9 mouse cellular contexts compared by ENCODE assay signal in the genomic region with DNA sequence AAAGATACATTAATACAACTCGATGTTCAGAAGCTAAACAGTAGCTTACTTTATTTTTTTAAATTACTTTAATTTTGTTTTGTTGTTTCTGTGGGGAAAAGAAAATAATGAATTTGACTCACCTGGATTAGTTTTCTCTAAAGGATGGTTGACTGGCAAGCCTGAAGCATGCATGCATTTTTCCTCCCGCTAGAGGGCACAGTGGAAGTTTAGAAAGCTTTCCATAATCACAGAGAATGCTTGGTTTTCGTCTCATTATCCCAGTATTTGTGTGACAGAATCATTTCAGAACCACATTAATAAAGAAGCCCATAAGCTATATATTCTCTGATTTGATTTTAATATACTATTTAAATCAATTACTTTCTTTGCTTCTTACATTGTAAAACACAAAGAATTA. TPM values are rescaled to one million over a fixed set of nuclear protein-coding genes. Genes with fewer than 3 reads are reported as not detected.
A peak's percentile ranks its signal among the peaks of the same experiment; 100 is the strongest.
DNase-seq lines count a peak whose midpoint lies in the region; ATAC-seq and TF ChIP-seq lines count a peak whose summit lies in the region.
"Had no signal": no experiment of that assay in that cellular context is flagged by ENCODE, and none has a peak within 500 bp of the region (broad histone marks: within the 10 kb centered on the region; RNA-seq: fewer than 3 reads in every experiment).

No protein-coding gene starts in this region.

- H3K4me1 ChIP-seq in heart, adult 2 months (ENCODE audit: control insufficient read depth, insufficient read depth, low read length) = no peaks in the 10 kb centered on the region
- no peaks in the 10 kb centered on the region for H3K4me1 ChIP-seq in heart, embryonic 12.5 days (replicated peaks)
- H3K4me1 ChIP-seq: neural tube, embryonic 12.5 days had no signal

- DNase-seq in heart, adult 2 months = peak in 1 of 2 experiments; percentile 43
- DNase-seq in brain, adult 2 months (ENCODE audit: low read depth, low spot score) = peak; percentile 63
- peak; percentile 55 for DNase-seq in forelimb bud, embryonic 11.5 days (ENCODE audit: low read depth, low spot score)
- peak; percentile 31 to 79 for DNase-seq in left cerebral cortex, postnatal 14 days (ENCODE audit: low spot score in 2 of 2)
- peak; percentile 6 for DNase-seq in retina, adult 2 months (ENCODE audit: low read depth, low spot score)

- peak; percentile 85 for TF ChIP-seq CTCF in heart, adult 2 months (IDR thresholded peaks at IDR 0.05)
- TF ChIP-seq CTCF in C2C12 (IDR thresholded peaks at IDR 0.05; ENCODE audit: control insufficient read depth, insufficient read depth, insufficient read length) = peak; percentile 38

- intact Hi-C loops in heart, adult 2 months (cut with DNase I) = loop anchor here (2.0 kb wide), 1 partner anchor 331 kb away; no protein-coding TSS in a partner anchor
- intact Hi-C loops in left cerebral cortex, postnatal 14 days (cut with DNase I) = no loop called here

- no peak for TF ChIP-seq POLR2A in heart, adult 2 months (IDR thresholded peaks at IDR 0.05; ENCODE audit: insufficient read depth, low read depth, low read length)

- whole genome bisulfite sequencing in heart, adult 2 months = 11% methylated on average over 3 of the region's 3 CpGs
- 11% methylated on average over 3 of the region's 3 CpGs for WGBS in heart, embryonic 12.5 days

- H3ac ChIP-seq in C2C12 (ENCODE audit: control insufficient read depth, insufficient read length, low read depth) = no peak overlapping the region

- no peaks in the 10 kb centered on the region for H3K36me3 ChIP-seq in heart, adult 2 months (ENCODE audit: control insufficient read depth, insufficient read depth, low read length)
- no peaks in the 10 kb centered on the region for H3K36me3 ChIP-seq in heart, embryonic 12.5 days
- H3K36me3 ChIP-seq in C2C12 (ENCODE audit: control insufficient read depth, insufficient read depth) = no peaks in the 10 kb centered on the region
- H3K36me3 ChIP-seq: neural tube, embryonic 12.5 days had no signal

- H3K9me3 ChIP-seq in heart, embryonic 12.5 days (replicated peaks) = no peaks in the 10 kb centered on the region
- H3K9me3 ChIP-seq: neural tube, embryonic 12.5 days had no signal

- no peak overlapping the region for H3K4me3 ChIP-seq in heart, adult 2 months
- H3K4me3 ChIP-seq in heart, embryonic 12.5 days = no peak overlapping the region
- no peak overlapping the region for H3K4me3 ChIP-seq in C2C12 (ENCODE audit: insufficient read depth, poor library complexity, severe bottlenecking)
- H3K4me3 ChIP-seq: neural tube, embryonic 12.5 days had no signal

- H3K27ac ChIP-seq in heart, adult 2 months = no peak overlapping the region
- H3K27ac ChIP-seq in heart, embryonic 12.5 days (ENCODE audit: poor library complexity, severe bottlenecking) = no peak overlapping the region
- H3K27ac ChIP-seq: neural tube, embryonic 12.5 days had no signal

- no peak overlapping the region for H3K9ac ChIP-seq in heart, adult 2 months (ENCODE audit: low read depth, low read length)
- H3K9ac ChIP-seq in heart, embryonic 12.5 days = no peak overlapping the region
- H3K9ac ChIP-seq: neural tube, embryonic 12.5 days had no signal

- no peaks in the 10 kb centered on the region for H3K79me3 ChIP-seq in C2C12 (ENCODE audit: low read depth)

- no peak overlapping the region for H3K4me2 ChIP-seq in heart, embryonic 12.5 days
- H3K4me2 ChIP-seq: neural tube, embryonic 12.5 days had no signal

- no peaks in the 10 kb centered on the region for H3K27me3 ChIP-seq in heart, adult 2 months (ENCODE audit: control insufficient read depth, insufficient read depth, low read length)
- no peaks in the 10 kb centered on the region for H3K27me3 ChIP-seq in heart, embryonic 12.5 days (replicated peaks)
- H3K27me3 ChIP-seq in C2C12 (ENCODE audit: control insufficient read depth, insufficient read depth, insufficient read length) = no peaks in the 10 kb centered on the region
- H3K27me3 ChIP-seq: neural tube, embryonic 12.5 days had no signal

- ATAC-seq in heart, embryonic 12.5 days (ENCODE audit: insufficient number of reproducible peaks, low FRiP score) = no peak
- no peak; the same call in 1 of the 2 replicates for ATAC-seq in granulocyte monocyte progenitor cell, adult 5-6 weeks (replicated peaks; ENCODE audit: poor library complexity, severe bottlenecking)

- no peaks in the 10 kb centered on the region for H3K79me2 ChIP-seq in heart, adult 2 months (replicated peaks; ENCODE audit: control insufficient read depth, insufficient read depth, low read length)
- H3K79me2 ChIP-seq in C2C12 (ENCODE audit: control insufficient read depth, insufficient read depth) = no peaks in the 10 kb centered on the region

- no peak for TF ChIP-seq EP300 in heart, adult 2 months (IDR thresholded peaks at IDR 0.05; ENCODE audit: insufficient read depth, low read depth, low read length)

TF ChIP-seq in C2C12, 6 proteins besides CTCF, POLR2A, EP300 and RAD21:
- no peak for TF ChIP-seq MAX (IDR thresholded peaks at IDR 0.05)
- no peak for TF ChIP-seq USF1 (IDR thresholded peaks at IDR 0.05; ENCODE audit: low read depth)
- no peak for TF ChIP-seq MYOG (IDR thresholded peaks at IDR 0.05; ENCODE audit: control insufficient read depth, extremely low read depth, insufficient read length)
TF ChIP-seq in C2C12: peak in this region for 0.

RNA-seq across cellular contexts. Expression of gene Nts, which starts 1.5 kb away (rescaled TPM):
- total RNA-seq in heart, adult 2 months (2021) = 1 to 10 TPM in 1 of 2 experiments, under 1 TPM in 1; 0.66 to 1.0 TPM
- 0.41 and 0.97 TPM in 2 replicates for polyA plus RNA-seq in heart, adult 2 months (2012; rRNA removed)
- 10.1 and 10.2 TPM in 2 replicates for polyA plus RNA-seq in heart, embryonic 12.5 days (2016; fragmentation: Nextera tagmentation; extraction: Ambion mirVana)
- polyA plus RNA-seq in C2C12 (2012; fragmentation: generic; extraction: Trizol) = 0.11 TPM
- 10 to 100 TPM in 1 of 2 experiments, 1 to 10 TPM in 1; 2.6 to 12.4 TPM for total RNA-seq in left cerebral cortex, postnatal 14 days (2021)
- total RNA-seq in granulocyte monocyte progenitor cell, adult 5-6 weeks (2014; fragmentation: Nextera tagmentation) = not detected in 2 replicates
- not detected in 2 replicates for total RNA-seq in granulocyte monocyte progenitor cell, adult 5-6 weeks (2017)

RNA-seq across cellular contexts. Expression of gene Rassf9, which starts 20.2 kb away (rescaled TPM):
- total RNA-seq in heart, adult 2 months (2021) = 10 to 100 TPM in 1 of 2 experiments, 1 to 10 TPM in 1; 6.8 to 13.6 TPM
- polyA plus RNA-seq in heart, adult 2 months (2012; rRNA removed) = 2.0 and 5.4 TPM in 2 replicates
- polyA plus RNA-seq in heart, embryonic 12.5 days (2016; fragmentation: Nextera tagmentation; extraction: Ambion mirVana) = 0.72 and 0.81 TPM in 2 replicates
- not detected for polyA plus RNA-seq in C2C12 (2012; fragmentation: generic; extraction: Trizol)
- 1 to 10 TPM; 3.1 to 4.3 TPM for total RNA-seq in left cerebral cortex, postnatal 14 days (2021)
- not detected in 2 replicates for total RNA-seq in granulocyte monocyte progenitor cell, adult 5-6 weeks (2014; fragmentation: Nextera tagmentation)
- not detected in 2 replicates for total RNA-seq in granulocyte monocyte progenitor cell, adult 5-6 weeks (2017)

Comparison
In these comparisons a context has a peak if more than half of its experiments do, and no peak if none do; other contexts are left out.
1. RNA of gene Rassf9, which starts 20.2 kb away (total RNA-seq): 6.8 to 13.6 TPM in heart, adult 2 months and 3.1 to 4.3 TPM in left cerebral cortex, postnatal 14 days; not detected in granulocyte monocyte progenitor cell, adult 5-6 weeks; every median in the first group is over 4 times any median in the second.